Mouse (Mus musculus) cerebellum, postnatal 4 days (tissue): ENCODE data around the gene Sgk1.

ENCODE experiments used
- DNase-seq, 2 experiments: peaks; one replicate each; pipeline ENCODE4 v3.0.0; 2022; ENCODE audit warnings: low spot score in 2 of 2, mixed read lengths in 1 of 2

Gene Sgk1

DNA sequence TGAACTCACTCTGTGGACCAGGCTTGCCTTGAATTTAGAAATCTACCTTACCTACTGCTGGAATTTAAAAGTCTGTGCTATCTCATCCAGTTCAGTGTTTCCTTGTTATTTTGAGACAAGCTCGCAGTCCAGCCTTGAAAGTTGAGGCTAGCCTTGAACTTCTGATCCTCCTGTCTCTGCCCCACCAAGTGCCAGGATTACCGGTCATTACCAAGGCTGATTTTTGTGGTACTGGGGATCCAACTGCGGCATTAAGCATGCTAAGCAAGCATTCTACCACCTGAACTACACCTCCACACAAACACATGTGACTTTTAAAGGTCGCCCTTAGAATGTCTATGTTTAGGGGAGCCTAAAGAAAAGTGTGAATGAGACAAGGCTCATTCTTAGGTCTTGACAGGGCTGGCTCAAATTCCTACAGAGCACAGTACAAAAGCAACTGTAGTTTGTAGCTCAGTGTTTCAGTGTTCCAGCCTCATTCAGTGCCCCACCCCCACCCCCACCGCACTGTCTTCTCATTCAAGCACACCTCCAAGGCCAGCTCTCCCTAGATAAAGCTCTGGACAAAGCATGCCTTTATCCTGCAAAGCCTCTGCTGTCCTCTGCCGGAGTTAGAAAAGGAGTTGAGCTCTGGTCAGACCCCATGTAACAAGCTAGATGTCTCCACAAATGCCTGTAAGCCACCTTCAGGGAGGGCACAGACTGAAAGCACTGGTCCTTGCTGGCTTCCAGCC lies 36.2 kb downstream of the Sgk1 start:
- no peak for DNase-seq

DNA sequence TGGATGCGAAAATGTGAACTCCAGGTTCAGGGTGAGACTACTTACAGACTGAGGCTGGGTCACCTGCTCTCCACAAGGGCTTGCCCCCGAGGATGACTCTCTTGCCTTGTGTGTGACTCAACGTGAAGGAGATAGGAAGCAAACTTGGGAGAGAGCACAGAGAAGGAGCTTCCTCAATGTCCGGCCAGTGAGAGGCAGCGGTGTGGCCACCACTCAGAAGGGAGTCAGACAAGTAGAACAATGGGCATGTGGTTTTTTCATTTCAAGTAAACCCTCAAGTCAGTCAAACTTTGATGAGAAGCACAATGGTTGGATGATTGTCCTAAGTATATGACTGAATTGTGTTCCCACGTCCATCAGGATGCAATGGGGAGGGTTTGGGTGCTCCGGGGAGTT lies 36.8 kb downstream of the Sgk1 start:
- no peak for DNase-seq

DNA sequence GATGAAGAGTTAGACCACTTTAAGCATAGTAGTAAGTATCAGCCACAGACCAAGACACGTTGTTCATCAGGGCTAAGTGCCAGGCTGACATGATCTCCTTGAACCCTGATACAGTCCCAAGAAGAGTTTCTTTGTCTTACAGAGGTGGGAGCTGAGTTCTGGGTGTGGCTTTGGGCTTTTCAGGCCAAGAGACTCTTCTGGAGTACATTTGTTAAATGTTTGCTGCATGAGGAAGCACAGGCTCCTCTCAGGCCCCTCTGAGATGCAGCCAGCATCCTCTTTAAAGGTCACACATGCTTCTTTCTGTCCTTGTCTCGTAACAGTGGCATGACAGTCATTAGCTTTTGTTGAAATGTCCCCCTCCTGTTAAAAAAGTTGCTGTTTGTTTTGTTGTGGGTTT lies 38.6 kb downstream of the Sgk1 start:
- DNase-seq = no peak

DNA sequence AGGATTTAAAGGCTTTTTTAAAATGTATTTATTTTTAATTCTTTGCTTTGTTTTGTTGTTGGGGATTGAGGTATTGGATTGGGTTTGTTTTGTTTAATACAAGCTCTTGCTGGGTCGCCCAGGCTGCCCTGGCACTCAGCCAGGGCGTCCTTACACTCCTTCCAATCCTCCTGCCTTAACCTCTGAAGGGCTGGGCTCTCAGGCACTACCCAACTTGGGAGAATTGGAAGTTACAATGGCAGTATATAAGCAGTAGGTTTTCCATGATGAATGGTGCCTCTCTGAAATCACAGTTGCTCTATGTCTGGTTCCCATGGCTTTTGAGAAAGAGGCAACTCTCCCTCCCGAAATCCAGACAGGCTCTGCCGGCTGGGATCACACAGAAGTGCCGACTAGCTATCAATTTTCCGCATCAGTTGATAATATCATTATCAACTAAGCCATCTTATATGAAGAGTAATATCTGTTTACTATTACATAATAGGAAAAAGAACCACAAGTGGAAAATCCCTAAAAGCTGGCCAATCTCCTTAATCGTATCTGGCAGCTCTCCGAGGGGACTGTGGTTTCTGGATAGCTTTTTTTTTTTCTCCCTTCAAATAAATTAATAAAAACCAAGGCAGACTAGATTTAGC lies 40.8 kb downstream of the Sgk1 start:
- peak in 1 of 2 experiments; percentile 19 for DNase-seq

DNA sequence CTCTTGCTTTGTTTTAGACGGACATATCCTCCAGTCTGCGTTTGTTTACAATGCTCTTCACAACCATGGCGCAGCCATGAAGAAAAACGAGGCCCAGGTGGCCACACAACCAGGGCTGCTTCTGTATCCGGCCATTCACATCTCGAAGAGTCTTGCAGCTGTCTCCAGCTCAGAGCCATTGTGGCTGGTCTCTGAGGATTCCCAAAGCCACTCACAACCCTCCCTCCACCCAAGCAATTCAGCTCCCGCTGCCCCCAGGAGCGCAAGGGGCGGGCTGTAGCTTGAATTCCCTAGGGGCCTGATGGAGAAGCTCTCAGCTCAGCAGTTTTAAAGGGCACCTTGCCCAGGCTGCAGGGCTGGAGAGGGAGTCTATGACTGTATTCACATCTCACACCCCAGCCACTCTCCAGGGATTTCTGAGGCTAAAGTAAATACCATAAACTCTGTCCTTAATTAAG lies 41.5 kb downstream of the Sgk1 start:
- DNase-seq = peak in 1 of 2 experiments; percentile 30

DNA sequence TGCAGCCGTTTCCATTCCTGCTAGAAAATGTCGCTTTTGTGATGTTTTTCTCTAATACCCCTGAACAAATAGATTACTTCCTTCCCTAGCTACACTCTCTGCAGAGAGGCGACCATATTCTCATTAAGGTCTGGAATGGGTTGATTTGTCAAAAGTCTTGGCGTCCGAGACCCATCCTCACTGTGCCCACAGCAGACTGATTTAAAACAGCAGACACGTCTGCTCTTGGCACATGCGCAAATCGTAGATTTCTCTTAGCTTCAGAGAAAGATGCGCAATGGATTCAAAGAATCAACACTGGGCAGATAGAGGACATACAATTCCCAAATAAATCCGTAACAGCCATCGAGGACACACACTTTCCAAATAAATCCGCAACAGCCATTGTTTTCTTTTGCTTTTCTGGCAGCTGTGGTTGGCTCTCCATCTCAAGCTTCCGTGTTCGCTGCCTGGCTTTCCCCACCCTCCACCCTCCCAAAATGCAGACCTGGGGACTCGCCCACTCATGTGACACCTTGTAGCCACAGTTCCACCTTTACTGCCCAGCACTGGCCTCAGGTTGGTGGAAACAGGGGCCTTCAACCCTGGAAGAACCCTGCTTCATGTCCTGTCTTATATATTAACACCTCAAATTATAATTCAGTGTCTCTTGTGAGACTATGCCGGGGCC lies 42.2 kb downstream of the Sgk1 start:
- no peak for DNase-seq

DNA sequence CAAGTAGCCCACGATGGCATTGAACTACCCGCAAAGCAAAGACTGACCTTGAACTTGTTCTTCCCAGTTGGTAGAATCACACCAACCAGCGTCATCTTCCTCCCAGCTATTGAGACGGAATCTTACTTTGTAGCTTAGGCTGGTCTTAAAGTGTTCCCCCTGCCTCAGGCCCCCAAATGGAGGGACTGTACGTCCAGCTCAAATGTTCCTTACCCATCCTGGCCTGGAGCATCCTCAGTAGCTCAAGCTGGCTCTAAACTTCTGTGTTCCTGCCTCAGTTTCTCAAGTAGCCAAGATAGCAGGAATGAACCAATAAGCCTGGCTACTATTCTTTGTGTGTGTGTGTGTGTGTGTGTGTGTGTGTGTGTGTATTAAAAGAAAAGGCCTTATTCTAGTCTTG lies 45.0 kb downstream of the Sgk1 start:
- no peak for DNase-seq

DNA sequence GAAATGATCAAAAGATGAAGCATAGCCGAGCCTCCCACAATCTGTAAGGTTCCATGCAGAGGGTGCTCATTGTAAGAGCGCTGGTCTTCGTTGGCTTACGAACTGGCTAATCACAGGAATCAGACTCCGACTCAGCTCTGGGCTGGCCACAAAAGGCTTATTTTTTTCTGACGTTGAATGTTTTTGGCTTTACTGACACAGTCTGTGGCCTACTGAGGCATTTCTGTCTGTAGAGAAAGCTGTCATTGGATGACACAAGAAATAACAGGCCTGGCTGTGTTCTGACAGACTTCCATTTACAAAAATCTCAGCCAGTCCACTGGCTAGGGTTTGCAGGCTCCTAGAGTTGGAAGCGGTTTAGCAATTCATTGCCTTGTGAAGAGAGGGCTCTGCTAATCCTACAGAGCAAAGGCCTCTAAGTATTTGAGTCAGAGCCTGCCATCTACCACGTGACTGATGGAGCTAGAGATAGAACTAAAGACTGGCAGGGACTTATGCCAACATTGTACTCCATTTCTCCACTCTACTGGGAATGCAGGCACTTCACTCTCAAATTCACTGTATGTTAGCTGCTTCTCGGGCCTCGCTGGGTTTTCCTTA lies 48.9 kb downstream of the Sgk1 start:
- no peak for DNase-seq

DNA sequence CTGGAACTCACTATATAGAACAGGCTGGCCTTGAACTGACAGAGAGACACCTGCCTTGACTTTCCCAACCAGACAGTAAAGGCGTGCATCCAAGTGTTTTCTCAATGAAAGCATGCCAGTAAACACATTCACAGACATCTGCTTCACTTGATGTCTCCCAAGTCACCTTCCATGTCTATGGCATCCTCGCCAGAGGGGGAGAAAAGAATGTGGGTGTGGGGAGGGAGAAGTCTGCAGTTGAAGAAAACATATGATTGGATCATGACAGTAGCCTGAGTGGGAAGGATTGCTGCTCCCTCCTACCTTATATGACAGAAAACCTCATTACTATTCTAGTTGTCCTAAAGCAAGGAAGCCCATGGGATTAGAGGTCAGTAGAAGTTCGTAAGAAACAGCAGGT lies 50.8 kb downstream of the Sgk1 start:
- DNase-seq = no peak

DNA sequence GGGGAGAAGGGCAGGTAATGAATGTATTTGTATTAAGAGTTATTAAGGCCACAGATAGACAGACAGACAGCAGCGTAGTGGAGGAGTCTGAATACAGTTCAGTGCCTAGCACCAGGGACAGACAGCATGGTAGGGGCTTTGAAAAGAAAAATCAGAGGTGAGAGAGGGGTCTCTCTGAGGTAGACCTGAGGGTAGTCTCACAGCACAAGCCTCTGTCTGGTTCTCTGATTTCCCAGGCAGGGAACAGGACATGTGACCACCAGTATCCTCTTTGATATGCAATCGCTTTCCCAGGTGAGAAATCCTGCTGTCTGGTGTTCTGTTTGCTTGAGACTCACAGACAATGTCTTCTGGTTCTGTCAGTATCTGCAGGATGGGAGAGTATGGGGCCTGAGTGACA lies 52.8 kb downstream of the Sgk1 start:
- DNase-seq = no peak

DNA sequence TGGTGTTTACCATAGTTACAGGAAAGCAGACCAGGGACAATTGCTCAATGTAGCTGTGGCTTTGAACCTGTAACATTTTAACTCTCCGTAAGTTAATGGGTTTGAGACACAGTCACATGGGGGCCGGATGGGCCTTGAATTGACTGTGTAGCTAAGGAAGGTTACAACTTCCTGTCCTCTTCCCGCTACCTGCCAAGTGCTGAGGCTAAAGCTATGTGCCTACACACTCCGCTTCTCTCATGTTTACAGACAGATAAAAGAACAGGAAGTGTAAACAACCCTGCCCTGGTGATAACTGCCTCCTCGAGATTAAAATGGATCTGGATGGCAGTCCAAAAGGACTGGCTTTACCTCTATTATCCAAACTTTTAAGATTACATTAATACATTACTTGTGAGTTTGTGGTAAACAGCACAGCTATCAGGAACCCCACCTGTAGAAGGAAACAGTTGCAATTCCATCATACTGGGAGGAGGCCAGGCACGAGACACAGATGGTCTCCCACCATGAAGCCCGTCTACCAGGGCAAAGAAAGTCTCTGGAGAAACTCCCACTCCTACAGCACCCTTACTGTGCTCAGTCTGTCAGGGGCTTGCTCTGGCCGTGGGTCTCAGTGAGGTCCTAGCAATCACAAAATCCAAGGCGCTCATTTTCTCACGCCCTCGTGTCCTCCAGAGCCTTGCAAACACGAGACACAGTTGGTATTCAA lies 54.7 kb downstream of the Sgk1 start:
- no peak for DNase-seq

DNA sequence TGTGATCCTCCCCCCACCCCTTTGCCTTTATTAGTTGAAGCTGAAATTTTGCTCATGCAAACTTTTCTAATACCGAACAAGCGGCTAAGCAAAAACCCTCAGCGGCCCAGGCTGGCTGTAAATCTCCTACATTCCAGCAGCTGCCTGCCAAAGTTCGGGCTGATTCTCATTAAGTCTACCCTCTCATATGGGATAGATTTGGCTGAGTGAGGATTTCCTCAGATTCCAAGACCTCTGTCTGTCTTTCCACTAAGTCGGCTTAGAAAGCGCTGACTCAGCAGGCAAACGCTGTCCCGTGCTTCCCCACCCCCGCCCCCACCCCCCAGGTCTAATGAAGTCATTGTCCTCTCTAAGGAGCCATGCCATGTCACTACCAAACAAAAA lies 55.2 kb downstream of the Sgk1 start:
- no peak for DNase-seq

DNA sequence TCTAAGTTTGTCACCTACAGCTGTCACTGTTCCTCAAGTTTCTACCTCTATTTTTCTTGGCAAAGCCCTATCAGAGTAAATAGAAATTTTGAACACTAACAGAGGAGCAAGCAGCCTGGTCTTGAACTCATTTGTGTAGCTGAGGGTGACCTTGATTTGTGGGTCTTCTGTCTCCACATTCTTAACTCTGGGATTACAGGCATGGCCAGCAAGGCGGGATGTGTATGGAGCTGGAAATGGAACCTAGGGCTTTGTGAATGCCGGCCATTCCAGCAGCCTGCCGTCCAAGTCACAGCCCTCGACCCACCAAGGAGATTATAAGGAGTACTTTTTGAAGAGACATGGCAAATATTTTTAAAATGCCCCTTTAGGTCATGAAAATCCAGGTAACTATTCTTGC lies 56.2 kb downstream of the Sgk1 start:
- DNase-seq = no peak

DNA sequence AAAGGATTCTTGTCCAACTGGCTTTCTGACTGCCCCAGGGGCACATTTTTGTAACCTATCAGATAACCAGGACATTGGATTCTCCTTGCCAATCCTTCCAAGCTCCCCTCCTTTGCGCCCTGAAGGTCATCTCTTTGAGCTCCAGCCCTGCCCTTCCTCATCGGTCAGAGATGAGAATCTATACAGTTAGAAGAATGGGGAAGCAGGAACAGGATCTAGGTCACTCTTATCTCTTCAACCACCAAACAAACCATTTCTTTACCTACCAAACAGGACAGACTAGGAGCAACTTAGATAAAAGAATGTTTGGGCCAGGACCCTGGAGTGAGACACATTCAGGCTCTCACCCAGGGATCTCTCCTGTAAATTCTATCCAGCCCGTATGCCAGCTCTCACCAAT lies 59.3 kb downstream of the Sgk1 start:
- no peak for DNase-seq

DNA sequence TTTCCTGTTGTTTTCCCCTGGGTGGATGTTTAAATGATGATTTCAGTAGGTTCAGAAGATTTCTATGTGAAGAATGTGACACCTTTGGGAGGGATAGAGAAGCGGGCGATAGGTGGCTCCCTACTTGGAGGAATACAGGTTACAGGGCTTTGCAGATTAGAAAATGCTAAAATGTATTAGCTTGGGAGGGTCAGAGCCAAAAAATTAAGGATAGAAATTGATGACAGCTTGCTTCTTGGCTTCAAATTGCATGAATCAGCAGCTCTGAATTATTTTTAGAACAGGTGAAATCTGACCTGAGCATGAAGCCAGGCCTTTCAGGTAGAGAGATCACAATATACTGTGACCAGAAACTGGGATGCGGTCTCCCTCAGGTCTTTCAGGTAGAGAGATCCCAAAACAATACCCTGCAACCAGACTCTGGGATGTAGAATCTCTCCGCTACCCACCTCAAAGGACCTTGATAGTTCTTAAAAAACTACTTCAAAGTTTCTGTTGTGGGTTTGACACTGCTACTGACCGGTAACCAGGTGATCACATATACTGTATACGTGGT lies 61.2 kb downstream of the Sgk1 start:
- DNase-seq = no peak

DNA sequence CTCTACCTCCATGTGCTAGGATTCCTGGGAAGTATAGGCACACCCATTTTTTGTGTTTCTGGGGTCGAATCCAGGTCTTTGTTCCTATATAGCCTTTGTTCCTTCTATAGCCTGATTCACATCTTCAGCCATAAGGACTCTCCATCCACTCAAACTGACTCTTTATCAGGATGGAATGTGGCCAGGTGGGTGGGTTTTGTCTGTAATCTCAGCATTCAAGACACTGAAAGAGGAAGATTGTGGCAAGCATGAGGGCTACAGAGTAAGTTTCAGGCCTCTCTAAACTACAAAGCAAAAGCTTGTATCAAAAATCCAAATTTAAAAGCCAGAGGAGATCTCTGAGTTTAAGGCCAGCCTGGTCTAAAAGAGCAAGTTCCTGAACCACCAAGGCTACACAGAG lies 63.2 kb downstream of the Sgk1 start:
- DNase-seq = no peak

DNA sequence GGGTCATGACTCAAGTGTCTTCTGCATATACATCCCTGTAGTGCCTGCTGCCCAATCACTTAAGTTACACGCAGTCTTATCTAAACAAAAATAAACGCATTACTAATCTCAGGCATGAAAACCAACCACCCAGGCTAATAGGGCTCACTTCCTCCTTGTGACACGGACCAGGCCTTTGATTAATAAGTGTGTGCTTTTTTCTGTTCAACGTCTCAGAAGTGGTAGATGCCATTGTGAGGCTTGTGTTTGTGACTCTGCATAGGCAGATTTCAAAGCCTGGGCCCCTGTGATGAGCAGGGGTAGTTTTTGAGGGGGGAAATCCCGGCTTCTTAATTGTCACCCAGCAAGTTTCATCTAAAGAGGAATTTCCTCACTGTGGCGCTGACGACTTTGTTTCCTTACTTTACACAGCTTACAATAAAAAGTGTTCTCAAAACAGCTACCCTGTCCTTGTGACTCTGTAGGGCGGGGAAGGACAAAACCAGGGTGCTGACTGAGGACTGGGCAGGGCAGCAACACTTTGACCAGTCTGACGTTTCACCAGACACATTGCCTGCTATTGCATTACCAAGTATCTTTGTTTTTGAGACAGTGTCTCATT lies 64.9 kb downstream of the Sgk1 start:
- no peak for DNase-seq

DNA sequence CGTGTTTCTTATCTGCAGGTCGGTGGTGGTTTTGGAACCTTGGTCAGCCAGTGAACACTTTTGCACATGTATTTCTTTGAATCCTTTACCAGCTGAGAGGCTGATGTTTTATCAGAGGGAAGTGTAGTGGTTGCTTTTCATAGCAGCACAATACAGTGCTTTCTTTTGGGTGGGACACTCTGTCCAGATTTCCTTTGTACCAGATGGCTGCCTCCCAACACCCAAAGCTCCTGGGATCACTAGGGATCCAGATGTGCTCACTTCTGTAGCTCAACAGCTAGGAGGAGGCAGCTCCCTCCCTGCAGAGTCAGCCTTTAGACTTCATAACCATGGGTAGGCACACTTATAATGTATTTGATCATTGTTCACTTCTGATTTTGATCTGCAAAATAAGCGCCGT lies 70.5 kb downstream of the Sgk1 start:
- DNase-seq = no peak

DNA sequence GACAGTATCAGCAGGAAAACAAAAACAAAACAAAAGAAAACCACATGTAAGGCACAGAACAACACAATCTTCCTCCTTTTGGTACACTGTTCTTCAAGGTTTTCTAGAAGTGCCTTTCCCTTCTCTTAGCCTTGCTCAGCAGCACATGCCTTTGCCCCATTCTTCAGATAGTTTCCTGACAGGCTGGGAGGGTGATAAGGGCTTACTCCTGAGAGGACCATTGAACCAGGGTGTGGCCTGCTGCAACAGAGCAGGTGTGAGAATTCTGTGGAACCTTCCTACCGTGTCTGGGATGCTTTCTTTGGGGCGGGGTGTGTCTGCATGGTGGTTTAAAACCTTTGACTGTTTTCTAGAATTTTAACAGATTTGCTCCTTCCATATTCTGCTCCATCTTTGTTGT lies 79.1 kb downstream of the Sgk1 start:
- no peak for DNase-seq

DNA sequence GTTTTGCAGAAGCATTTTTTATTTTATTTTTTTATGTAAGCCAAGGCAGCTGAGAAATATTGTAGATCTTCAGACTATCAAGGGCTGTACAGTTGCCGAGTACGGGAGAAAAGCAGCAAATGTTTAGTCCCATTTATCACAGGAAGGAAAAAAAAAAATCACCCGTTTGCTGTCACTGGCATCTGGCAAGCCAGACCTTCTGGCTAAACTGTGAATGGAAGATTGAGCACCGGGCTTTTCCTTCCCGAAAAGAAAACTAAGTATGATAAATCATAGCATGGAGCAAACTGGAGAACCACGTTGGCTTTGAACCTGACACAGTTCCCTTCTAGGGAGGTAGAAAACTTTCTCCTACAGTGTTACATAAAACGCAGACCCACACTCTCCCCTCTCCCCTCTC lies 81.0 kb downstream of the Sgk1 start:
- no peak for DNase-seq

DNA sequence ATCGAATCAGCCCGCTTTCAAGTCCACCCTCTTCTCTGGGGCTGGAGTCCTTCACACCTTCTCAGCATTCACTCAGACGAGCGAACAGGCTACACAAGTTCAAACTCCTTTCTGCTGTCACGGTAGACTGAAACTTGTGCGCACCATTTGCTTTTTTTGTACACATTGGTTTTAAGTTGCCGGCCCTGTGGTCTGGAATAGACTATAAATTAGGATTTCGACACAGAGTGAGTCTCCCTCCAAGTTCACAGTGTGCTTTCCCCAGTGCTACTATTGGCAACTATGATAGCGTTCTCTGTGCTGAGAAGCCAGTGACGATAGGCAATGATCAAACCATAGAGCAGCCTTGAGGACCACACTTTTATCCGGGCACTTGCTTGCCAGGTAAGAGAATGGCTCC lies 91.7 kb downstream of the Sgk1 start:
- DNase-seq = no peak
